ENCODE assay signal across 11 mouse cellular contexts in the genomic region with DNA sequence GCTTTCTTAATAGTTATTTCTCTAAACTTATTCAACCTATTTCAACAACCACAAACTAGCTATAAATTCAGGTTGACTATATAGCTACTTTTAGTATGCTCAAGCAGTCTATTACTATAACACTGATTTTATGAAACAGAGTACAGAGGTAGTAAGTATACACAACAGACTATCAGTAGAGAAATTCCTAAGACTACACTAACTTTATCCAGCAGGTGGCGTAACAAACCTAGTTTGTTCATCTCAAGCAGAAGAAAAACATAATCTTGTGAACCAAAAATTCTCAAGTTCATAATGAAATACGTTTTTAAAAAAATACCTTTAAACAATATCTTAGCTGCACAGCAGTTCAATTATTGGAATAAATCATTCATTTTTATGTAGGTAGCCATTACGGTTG. TPM values are rescaled to one million over a fixed set of nuclear protein-coding genes. Genes with fewer than 3 reads are reported as not detected.
DNase-seq lines count a peak whose midpoint lies in the region; ATAC-seq lines count a peak whose summit lies in the region.
"Had no signal": no experiment of that assay in that cellular context is flagged by ENCODE, and none has a peak within 500 bp of the region (broad histone marks: within the 10 kb centered on the region; RNA-seq: fewer than 3 reads in every experiment).

No protein-coding gene starts in this region.

- ATAC-seq in CD4-positive, CD25-positive, alpha-beta regulatory T cell, adult 4 months = no peak

- DNase-seq in CD4-positive, CD25-positive, alpha-beta regulatory T cell, adult 2 months (ENCODE audit: low read depth, low spot score) = peak; percentile 84
- peak; percentile 58 for DNase-seq in kidney, postnatal 14 days
- DNase-seq in kidney, postnatal 10 days = no peak
- peak; percentile 57 for DNase-seq in R1 (ENCODE audit: low read depth, low spot score)
- peak; percentile 71 for DNase-seq in lung, postnatal 10 days
- DNase-seq in layer of hippocampus, adult 8-10 months (ENCODE audit: low spot score in 2 of 2) = no peak
- DNase-seq in frontal cortex, postnatal 14 days (ENCODE audit: low spot score in 2 of 2) = no peak

RNA-seq across cellular contexts. Expression of gene Cbwd1, which starts 2.9 kb away (rescaled TPM):
- polyA plus RNA-seq in CD4-positive, CD25-positive, alpha-beta regulatory T cell, adult 4 months (2017; shearing (Covaris generic)) = 10 to 100 TPM; 12.2 to 27.9 TPM
- 10 to 100 TPM; 13.4 to 18.0 (median 15.0) TPM for total RNA-seq in layer of hippocampus, adult 8-10 months (2022)

RNA-seq across cellular contexts. Expression of gene Dock8, which starts 40.8 kb away (rescaled TPM):
- polyA plus RNA-seq in CD4-positive, CD25-positive, alpha-beta regulatory T cell, adult 4 months (2017; shearing (Covaris generic)) = 100 to 1,000 TPM in 1 of 2 experiments, 10 to 100 TPM in 1; 97.2 to 114 TPM
- total RNA-seq in layer of hippocampus, adult 8-10 months (2022) = 10 to 100 TPM in 1 of 4 experiments, 1 to 10 TPM in 3; 3.7 to 12.1 (median 7.7) TPM

RNA-seq across cellular contexts. Expression of gene Foxd4, which starts 57.5 kb away (rescaled TPM):
- not detected for polyA plus RNA-seq in CD4-positive, CD25-positive, alpha-beta regulatory T cell, adult 4 months (2017; shearing (Covaris generic))
- not detected for total RNA-seq in layer of hippocampus, adult 8-10 months (2022)
- polyA plus RNA-seq: frontal cortex, adult 2 months; lung, embryonic 15.5 days; stomach, embryonic 14.5 days had no signal

Comparison
In these comparisons a context has a peak if more than half of its experiments do, and no peak if none do; other contexts are left out.
1. DNase-seq: peak in CD4-positive, CD25-positive, alpha-beta regulatory T cell, adult 2 months (single experiment), kidney, postnatal 14 days (single experiment), R1 (single experiment) and lung, postnatal 10 days (single experiment); none in kidney, postnatal 10 days (single experiment), layer of hippocampus, adult 8-10 months (0 of 2) and frontal cortex, postnatal 14 days (0 of 2).